Mouse (Mus musculus): ENCODE measurements at regions not wholly inside any gene's neighbourhood (a gene's known extent, or its start where the extent isn't known, plus 50 kb on each side); places are given as distances from the start of the nearest gene placed in this dataset.
"Not testable (repeated sequence)": the region's sequence is repeated elsewhere in the genome, so short reads cannot be mapped to it uniquely, and the experiment has no call there.

GRCm38 (mm10) chr11:40309646-40310045, 385.4 kb downstream of the Mat2b start:
- Histone ChIP-seq H3K27ac (no peak overlapping the region), H3K9me3 (no peaks in the 10 kb centered on the region), H3K4me1 (no peaks in the 10 kb centered on the region), H3K27me3 (replicated peaks) (no peaks in the 10 kb centered on the region), H3K9ac (no peak overlapping the region), H3K4me2 (replicated peaks) (no peak overlapping the region), H3K36me3 (no peaks in the 10 kb centered on the region), H3K4me3 (no peak overlapping the region)
- no peak for ATAC-seq (ENCODE audit: low FRiP score, low read depth)
- 14% methylated on average over 1 of the region's 1 CpGs for WGBS

DNA sequence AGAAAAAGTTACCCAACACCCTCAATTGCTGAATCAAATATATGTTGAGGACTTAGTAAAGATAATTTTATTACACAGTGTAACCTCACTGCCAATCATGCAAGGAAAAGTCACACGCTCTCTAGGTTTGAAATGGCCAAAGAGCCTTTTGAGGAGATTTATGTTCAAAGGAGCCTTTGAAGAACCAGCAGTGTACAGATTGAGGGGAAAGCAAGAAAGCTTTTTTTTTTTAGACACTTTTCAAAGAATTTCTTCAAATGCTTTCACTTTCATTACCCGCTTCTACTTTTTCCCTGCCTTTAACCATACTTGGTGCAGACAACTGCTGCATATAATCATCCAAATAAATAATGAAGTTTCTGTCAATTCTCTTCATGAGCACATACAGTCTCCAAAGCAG, 392.4 kb downstream of the Mat2b start:
- Histone ChIP-seq H3K4me2 (replicated peaks) (no peak overlapping the region), H3K9ac (no peak overlapping the region), H3K4me1 (no peaks in the 10 kb centered on the region), H3K27ac (no peak overlapping the region), H3K27me3 (replicated peaks) (no peaks in the 10 kb centered on the region), H3K36me3 (no peaks in the 10 kb centered on the region), H3K9me3 (no peaks in the 10 kb centered on the region), H3K4me3 (no peak overlapping the region)
- no peak for ATAC-seq (ENCODE audit: low FRiP score, low read depth)
- 75% methylated on average over 2 of the region's 2 CpGs for WGBS

DNA sequence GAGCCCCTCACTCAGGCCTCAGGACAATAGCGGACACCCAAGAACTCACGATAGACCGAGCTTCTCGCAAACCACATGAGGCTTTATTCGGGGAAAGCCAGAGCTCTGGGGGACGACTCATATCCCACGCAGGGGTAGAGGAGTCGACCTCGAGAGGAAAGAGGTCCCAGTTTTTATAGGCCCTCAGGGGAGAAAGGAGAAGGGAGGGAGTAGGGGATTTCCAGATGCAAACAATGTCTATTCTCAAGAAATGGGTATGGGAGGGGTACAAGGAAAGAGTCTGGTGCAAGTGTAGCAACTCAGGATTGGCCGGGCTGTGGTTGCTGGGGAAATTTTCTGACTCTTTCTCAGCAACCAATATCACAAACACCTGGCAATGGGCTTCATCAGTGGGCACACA, 395.0 kb downstream of the Mat2b start:
- 79% methylated on average over 10 of the region's 10 CpGs for WGBS
- not testable (repeated sequence) for H3K27me3 ChIP-seq (replicated peaks); H3K9ac ChIP-seq; H3K4me2 ChIP-seq (replicated peaks); H3K27ac ChIP-seq; ATAC-seq (ENCODE audit: low FRiP score, low read depth); H3K4me1 ChIP-seq; H3K9me3 ChIP-seq; H3K36me3 ChIP-seq; H3K4me3 ChIP-seq

GRCm38 (mm10) chr11:40286936-40287335, 408.1 kb downstream of the Mat2b start:
- Histone ChIP-seq H3K4me1 (no peaks in the 10 kb centered on the region), H3K9me3 (no peaks in the 10 kb centered on the region), H3K36me3 (no peaks in the 10 kb centered on the region), H3K4me2 (replicated peaks) (no peak overlapping the region), H3K9ac (no peak overlapping the region), H3K27me3 (replicated peaks) (no peaks in the 10 kb centered on the region), H3K4me3 (no peak overlapping the region), H3K27ac (no peak overlapping the region)
- ATAC-seq (ENCODE audit: low FRiP score, low read depth): peak; percentile 77
- WGBS: 27% methylated on average over 1 of the region's 1 CpGs

GRCm38 (mm10) chr11:40286391-40286790, 408.6 kb downstream of the Mat2b start:
- Histone ChIP-seq H3K4me2 (replicated peaks) (no peak overlapping the region), H3K4me1 (no peaks in the 10 kb centered on the region), H3K9me3 (no peaks in the 10 kb centered on the region), H3K27ac (no peak overlapping the region), H3K27me3 (replicated peaks) (no peaks in the 10 kb centered on the region), H3K9ac (no peak overlapping the region), H3K4me3 (no peak overlapping the region), H3K36me3 (no peaks in the 10 kb centered on the region)
- 36% methylated on average over 4 of the region's 4 CpGs for WGBS
- peak; percentile 80 for ATAC-seq (ENCODE audit: low FRiP score, low read depth)

DNA sequence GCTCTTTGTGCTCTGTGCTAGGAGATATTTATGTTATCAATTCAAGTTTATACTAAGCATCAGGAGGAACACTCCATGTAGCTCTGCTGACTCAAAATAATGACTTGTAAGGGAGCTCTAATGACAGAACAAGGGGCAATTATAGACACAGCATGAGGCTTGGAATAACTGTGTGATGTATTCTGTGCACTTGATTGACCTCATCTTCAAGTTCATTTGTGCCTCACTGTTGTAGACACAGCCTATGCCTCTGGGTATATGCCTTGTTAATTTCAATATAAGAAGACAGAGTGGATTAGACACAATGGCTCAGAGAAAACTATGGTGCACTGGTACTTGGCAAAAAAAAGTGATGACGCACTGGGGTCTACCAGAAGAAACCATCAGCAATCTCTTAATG, 418.3 kb downstream of the Mat2b start:
- no peak overlapping the region for H3K4me3 ChIP-seq
- no peak overlapping the region for H3K9ac ChIP-seq
- no peaks in the 10 kb centered on the region for H3K27me3 ChIP-seq (replicated peaks)
- no peaks in the 10 kb centered on the region for H3K36me3 ChIP-seq
- WGBS: 62% methylated on average over 1 of the region's 1 CpGs
- H3K9me3 ChIP-seq: no peaks in the 10 kb centered on the region
- peak; percentile 66; the same call in 1 of the 2 replicates for ATAC-seq (ENCODE audit: low FRiP score, low read depth)
- H3K4me2 ChIP-seq (replicated peaks): no peak overlapping the region
- H3K27ac ChIP-seq: no peak overlapping the region
- no peaks in the 10 kb centered on the region for H3K4me1 ChIP-seq

DNA sequence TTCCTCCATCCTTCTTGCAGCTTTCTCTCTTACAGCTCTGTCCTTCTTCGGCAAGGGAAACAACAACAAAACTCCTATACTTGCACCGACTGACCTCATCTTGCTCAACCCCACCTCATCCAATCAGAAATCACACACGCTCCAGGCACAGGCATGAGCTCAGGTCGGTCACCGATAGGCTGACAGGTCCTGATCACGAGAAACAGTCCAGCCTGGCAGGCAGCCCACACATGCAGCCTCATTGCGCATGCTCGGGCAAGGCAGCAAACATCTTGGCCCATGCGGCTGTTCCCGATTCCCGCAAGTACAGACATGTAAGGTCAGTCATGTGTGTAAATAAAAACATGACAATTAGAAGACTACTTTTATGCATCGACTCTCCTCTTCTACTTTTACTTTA, 441.9 kb downstream of the Mat2b start:
- ATAC-seq (ENCODE audit: low FRiP score, low read depth): no peak
- 90% methylated on average over 12 of the region's 12 CpGs for WGBS
- H3K4me1 ChIP-seq: no peaks in the 10 kb centered on the region
- H3K4me3 ChIP-seq: no peak overlapping the region
- no peaks in the 10 kb centered on the region for H3K36me3 ChIP-seq
- no peaks in the 10 kb centered on the region for H3K9me3 ChIP-seq
- H3K27ac ChIP-seq: no peak overlapping the region
- H3K4me2 ChIP-seq (replicated peaks): no peak overlapping the region
- no peak overlapping the region for H3K9ac ChIP-seq
- H3K27me3 ChIP-seq (replicated peaks): no peaks in the 10 kb centered on the region

DNA sequence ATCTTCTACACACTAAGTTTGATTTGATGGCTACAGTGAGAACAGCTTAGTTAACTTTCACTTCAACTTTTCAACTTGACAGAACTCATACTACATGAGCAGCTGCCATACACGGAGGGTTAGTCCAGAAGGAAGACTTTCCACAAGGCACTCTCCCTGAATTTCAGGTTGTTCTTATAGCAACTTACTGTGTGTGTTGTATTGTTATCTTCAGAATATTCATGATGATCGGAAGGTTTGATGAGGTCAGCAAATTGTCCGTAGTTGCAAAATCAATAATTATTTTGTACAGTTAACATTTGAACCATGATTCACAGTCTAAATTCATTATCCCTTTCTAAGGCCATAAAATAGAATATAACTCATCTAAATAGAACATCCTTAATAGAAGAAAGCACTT, 442.6 kb downstream of the Mat2b start:
- H3K27ac ChIP-seq: no peak overlapping the region
- no peak for ATAC-seq (ENCODE audit: low FRiP score, low read depth)
- H3K4me2 ChIP-seq (replicated peaks): no peak overlapping the region
- H3K9ac ChIP-seq: no peak overlapping the region
- H3K4me1 ChIP-seq: no peaks in the 10 kb centered on the region
- H3K4me3 ChIP-seq: no peak overlapping the region
- no peaks in the 10 kb centered on the region for H3K27me3 ChIP-seq (replicated peaks)
- no peaks in the 10 kb centered on the region for H3K36me3 ChIP-seq
- WGBS: 91% methylated on average over 3 of the region's 3 CpGs
- H3K9me3 ChIP-seq: no peaks in the 10 kb centered on the region

- no peak overlapping the region for H3K27ac ChIP-seq
- no peaks in the 10 kb centered on the region for H3K9me3 ChIP-seq
- no peak overlapping the region for H3K4me2 ChIP-seq (replicated peaks)
- H3K4me1 ChIP-seq: no peaks in the 10 kb centered on the region
- no peak overlapping the region for H3K9ac ChIP-seq
- H3K27me3 ChIP-seq (replicated peaks): no peaks in the 10 kb centered on the region
- no peak overlapping the region for H3K4me3 ChIP-seq
- 87% methylated on average over 2 of the region's 2 CpGs for whole genome bisulfite sequencing
- ATAC-seq (ENCODE audit: low FRiP score, low read depth): no peak
- H3K36me3 ChIP-seq: no peaks in the 10 kb centered on the region
Observed at GRCm38 (mm10) chr11:40251131-40251530, 443.9 kb downstream of the Mat2b start.

DNA sequence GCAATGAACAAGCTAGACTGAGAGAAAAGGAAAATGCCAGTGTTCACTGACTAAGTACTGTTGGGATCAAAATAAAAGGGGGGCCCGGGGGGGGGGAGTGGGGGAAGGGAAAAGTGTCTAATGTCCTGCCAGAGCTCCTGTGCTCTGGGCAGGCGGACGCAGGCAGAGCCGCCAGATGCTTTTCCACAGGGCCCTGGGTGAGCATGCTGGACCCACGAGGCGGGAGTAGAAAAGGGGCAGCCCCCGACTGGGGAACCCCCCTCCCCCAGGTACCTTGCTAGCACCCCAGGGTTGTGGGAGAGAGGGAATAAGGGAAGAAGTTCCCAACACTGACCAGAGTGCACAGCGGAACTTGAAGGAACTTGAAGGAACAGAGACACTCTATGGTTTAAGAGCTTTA, 478.6 kb downstream of the Mat2b start:
- H3K27ac ChIP-seq: no peak overlapping the region
- no peak overlapping the region for H3K9ac ChIP-seq
- peak; percentile 56 for ATAC-seq (ENCODE audit: low FRiP score, low read depth)
- no peak overlapping the region for H3K4me2 ChIP-seq (replicated peaks)
- no peaks in the 10 kb centered on the region for H3K36me3 ChIP-seq
- H3K9me3 ChIP-seq: no peaks in the 10 kb centered on the region
- H3K4me1 ChIP-seq: no peaks in the 10 kb centered on the region
- H3K27me3 ChIP-seq (replicated peaks): no peaks in the 10 kb centered on the region
- WGBS: 55% methylated on average over 8 of the region's 8 CpGs
- H3K4me3 ChIP-seq: no peak overlapping the region
